Mouse (Mus musculus) frontal cortex, postnatal 14 days (tissue): Measurements from ENCODE around the gene Ncdn.

ENCODE experiments used
- DNase-seq, 2 experiments: peaks; one replicate each; pipeline ENCODE4 v3.0.0; 2022; ENCODE audit warnings: low spot score in 2 of 2

Gene Ncdn

GRCm38 (mm10) chr4:126732531-126733380, 20.5 kb downstream of the Ncdn start:
- DNase-seq, result no peak

- DNase-seq, result no peak
These were observed 21.1 kb downstream of the Ncdn start for GRCm38 (mm10) chr4:126732111-126732510.

- DNase-seq, result no peak
These were observed 45.8 kb downstream of the Ncdn start for GRCm38 (mm10) chr4:126707439-126707826.

GRCm38 (mm10) chr4:126706630-126707438, 46.4 kb downstream of the Ncdn start:
- no peak for DNase-seq

GRCm38 (mm10) chr4:126696908-126697307, 56.3 kb downstream of the Ncdn start:
- DNase-seq, result no peak
